Mouse (Mus musculus) NIH3T3 (cell line): ENCODE data around the gene Ptprn2.

Source experiments
- DNase-seq: peaks from one replicate; pipeline ENCODE4 v3.0.0-alpha.2; 2012; ENCODE audit warnings: low read depth

The Ptprn2 gene

DNA sequence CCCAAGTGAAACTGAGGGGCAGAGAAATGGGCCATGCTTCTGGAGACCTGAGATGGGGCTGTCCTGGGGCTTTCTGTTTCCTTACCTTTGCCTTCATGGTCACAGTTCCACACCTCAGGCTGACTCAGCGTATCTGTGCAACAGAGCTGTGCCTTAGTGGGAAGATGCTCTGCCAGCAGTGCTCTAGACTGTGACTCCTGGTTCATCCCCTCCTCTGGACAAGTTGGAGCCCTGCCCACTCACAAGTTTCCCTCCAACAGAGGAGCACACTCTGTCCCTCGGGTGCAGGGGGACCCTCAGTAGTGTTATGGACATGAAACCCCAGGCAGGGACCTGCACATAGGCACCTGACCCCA, 687.0 kb downstream of the Ptprn2 start:
- DNase-seq = no peak

GRCm38 (mm10) chr12:117172885-117173529, 687.5 kb downstream of the Ptprn2 start:
- no peak for DNase-seq

DNA sequence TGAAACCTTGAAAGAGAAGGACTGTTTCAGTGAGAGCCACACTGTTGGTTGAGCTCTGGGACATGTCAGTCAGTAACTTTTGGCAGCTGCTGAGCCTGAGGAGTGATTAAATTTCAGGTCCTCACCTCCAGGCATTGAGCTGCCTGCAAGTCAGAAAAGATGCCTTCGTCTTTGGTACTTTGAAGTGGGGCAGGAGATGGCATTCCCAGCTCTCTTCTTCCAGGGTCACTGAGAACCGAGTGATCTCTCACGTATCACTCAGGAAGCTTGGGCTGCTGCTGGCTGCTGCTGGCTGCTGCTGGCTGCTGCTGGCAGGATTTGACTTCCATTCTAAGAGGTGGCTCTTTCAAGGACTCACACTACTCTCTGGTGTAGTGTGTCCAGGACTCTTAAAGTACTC, 688.7 kb downstream of the Ptprn2 start:
- DNase-seq = no peak

- DNase-seq = no peak
These were observed 689.7 kb downstream of the Ptprn2 start for GRCm38 (mm10) chr12:117175072-117175681.

DNA sequence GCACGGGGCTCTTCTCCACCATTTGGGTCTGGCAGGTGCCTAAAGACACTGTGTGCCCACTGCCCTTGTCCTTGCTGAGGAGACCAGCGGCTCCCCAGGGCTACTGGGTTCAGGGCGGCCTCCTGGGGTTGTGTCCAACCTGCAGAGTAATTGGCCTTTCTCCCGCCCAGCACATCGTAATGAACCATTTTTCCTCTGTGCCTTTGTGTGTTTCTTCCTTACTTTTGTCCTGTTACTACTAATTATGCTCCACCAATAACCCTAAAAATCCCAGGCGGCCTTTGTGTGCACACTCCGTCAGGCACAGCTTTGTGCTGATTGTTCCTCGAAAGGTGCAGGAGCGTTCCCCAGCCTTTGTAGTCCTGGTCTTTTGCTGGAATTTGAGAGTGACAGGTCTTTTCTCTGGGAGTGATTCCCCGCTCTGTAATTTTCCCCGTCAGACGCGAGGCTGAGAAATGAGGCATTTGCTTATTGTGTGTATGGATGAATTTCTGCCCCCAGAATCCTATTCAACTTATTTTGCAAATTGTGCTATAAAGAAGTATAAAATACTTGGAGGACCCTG, 690.8 kb downstream of the Ptprn2 start:
- no peak for DNase-seq

GRCm38 (mm10) chr12:117187167-117187566, 701.6 kb downstream of the Ptprn2 start:
- DNase-seq = no peak

GRCm38 (mm10) chr12:117192001-117192400, 706.5 kb downstream of the Ptprn2 start:
- no peak for DNase-seq

DNA sequence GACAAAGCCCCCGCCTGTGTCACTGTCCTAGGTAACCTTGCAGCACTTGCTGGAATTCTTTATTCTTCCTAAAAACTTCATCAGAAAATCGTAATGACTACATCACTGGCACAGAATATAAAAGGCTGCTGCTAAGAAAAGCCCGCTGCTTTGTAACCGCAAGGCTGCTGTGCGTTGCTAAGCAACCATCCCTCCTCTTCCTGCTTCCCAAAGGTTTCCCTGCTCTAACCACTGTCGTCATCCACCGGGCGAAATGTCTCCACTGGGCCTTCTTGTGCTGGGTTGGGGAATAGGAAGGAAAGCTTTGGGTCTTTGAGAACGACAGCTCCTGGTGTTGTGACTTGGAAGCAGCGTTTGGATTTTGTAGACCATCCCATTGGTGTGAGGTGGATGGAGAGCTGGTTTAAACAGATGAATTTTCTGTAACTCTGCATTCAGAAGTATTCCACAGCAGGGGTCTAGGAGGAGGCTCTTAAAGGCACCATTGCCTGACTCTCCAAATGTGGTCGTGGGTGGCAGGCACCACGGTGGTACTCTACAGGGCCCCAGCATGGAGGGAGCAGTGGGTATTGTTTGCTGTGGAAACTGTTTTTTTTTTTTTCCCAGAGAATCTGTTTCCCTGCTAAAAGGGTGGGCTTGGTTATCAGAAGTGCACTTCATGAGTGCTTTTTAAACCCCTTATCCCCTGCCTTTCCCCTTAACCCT, 711.4 kb downstream of the Ptprn2 start:
- DNase-seq = no peak

GRCm38 (mm10) chr12:117198093-117198492, 712.6 kb downstream of the Ptprn2 start:
- no peak for DNase-seq

DNA sequence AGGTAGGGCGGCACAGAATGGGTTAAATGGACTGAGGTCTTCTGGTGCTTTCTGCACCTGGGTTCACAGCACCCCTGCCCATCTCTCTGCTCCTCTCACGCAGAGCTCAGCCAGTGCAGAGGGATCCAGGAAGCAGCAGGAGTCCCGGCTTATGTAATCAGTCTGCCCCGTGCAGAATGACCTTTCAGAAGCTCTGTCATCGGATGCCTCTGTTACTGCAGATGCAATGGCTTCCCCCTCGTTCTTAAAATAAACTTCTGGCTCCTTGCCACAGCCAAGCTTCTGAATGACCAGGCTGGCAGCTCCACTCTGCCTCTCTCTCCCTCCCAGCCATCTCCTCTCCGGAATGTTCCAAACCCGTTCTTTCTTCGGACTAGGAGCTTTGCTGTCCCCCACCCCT, 714.6 kb downstream of the Ptprn2 start:
- peak; percentile 7 for DNase-seq

DNA sequence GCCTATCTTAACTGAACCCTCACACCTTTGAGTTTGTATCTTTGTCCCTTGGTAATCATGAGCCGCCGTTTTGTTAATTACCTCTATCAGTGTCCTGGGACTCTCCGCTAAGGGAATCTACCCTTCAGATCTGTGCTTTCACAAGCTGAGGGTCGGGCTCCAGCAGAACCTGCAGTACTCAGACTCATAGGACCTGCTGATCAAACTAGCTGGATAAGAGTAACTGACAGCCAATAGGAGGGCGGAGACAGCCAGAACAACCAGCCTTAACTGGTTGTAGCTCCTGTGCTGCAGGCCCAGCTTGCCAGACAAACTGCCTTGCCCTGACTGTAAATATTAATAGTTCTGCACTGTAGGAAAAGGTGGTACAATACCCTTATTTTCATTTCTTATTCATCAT, 715.1 kb downstream of the Ptprn2 start:
- DNase-seq = no peak

DNA sequence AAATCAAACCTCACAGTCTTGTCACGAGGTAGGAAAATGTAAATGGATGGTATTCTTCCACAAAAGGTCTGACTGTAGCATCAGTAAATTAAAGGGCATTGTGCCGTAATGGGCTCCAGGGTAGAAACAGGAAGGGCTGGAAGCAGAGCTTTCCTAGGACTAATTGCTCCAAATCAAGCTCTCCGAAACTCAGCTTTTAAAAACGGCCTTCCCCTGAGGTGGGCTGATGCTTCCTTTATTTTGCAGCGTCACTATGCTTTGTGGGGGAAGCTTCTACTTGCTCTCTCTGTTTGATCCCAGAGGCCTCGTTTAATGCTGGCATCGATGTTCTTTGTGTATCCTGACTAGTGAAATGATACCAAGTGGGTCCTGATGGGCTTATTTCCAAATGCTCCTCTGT, 718.0 kb downstream of the Ptprn2 start:
- DNase-seq = no peak

DNA sequence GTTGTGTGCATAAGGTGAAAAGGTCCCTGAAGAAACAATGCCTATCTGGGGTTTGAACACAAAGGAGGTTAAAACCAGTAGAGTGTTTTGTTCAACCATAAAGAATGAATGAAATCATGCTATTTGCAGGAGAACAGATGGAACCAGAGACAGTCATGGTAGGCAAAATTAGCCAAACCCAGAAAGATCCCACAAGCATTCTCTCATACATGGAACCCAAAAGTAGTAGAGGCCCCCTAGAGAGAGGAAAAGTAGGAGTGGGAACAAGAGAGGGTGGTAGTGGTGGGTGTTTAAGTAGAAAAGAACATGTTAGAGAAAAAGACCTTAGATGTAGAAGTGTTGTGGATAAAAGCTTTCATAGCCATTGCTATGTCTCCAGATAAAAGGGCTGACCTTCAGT, 719.4 kb downstream of the Ptprn2 start:
- DNase-seq = no peak

DNA sequence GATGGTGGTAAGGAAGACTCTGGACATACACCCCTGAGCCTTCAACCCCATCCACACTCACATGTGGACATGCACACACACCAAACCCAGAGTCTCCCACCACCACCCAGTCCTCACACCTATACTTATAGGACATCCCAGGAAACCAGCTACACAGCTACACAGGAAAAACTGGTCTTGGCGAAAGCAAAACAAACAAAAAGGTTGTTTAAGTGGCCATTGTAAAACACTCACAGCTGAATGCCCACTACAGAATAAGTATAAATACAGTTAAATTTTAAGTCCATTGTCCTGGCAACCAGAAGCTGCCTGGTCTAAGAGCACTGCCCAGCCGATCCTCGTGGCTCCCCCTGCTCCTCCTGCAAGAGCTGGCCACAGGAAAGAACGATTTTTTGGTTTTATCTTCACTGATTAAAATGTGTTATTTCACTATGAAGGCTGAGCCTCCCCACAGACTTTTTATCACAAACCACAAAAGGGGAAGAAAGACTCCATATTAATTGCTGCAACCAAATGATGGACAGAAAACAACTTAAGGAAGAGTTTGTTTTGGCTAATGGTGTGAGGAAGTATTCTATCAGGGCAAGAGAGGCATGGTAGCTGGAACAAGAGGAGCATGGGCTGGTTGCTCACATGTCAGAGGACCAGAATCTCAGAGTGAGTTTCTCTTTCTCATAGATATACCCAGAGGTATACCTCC, 722.1 kb downstream of the Ptprn2 start:
- DNase-seq = no peak

GRCm38 (mm10) chr12:117210467-117210866, 724.9 kb downstream of the Ptprn2 start:
- DNase-seq = no peak

GRCm38 (mm10) chr12:117213531-117213930, 728.0 kb downstream of the Ptprn2 start:
- no peak for DNase-seq

GRCm38 (mm10) chr12:117214272-117214671, 728.8 kb downstream of the Ptprn2 start:
- DNase-seq = peak; percentile 7

- DNase-seq = peak; percentile 7
These were observed 729.4 kb downstream of the Ptprn2 start for GRCm38 (mm10) chr12:117214919-117215318.

GRCm38 (mm10) chr12:117221909-117222308, 736.4 kb downstream of the Ptprn2 start:
- no peak for DNase-seq

DNA sequence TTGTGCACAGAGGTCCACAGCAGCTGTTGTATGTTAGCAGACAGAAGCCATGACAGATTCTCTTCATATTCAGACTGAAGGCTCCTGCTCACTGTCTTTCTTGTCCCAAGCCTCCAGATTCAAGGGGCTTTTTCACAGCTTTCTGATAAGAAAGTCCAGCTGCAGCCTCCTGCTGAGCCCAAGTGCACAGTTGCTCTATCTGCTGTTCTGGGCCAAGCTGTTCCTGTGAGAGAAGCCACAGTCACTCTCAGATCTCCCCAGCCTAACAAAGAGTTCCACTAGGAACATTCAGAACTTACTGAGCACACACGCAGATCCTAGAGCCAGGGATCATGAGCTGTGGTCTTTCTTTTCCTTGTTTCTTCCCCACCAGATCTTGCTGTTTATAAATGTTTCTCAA, 738.5 kb downstream of the Ptprn2 start:
- no peak for DNase-seq

DNA sequence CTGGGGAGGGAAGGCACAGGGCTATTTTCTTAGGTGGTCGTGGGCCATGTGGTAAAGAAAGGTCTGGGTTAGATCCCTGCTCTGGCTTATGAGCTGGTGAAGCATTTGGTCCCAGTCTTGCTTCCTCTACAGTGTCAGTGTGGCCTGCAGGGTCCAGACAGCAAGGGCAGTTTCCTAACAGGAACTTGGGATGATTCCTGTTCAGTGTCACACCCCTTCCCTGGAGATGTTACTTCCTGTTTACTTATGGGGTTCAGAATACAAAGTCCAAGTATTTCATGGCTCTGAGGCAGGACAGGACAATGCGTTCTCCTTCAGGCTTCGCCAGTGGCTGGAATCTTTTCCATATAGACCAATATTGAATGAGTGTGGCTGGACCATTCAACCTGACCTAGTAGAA, 741.7 kb downstream of the Ptprn2 start:
- DNase-seq = no peak

DNA sequence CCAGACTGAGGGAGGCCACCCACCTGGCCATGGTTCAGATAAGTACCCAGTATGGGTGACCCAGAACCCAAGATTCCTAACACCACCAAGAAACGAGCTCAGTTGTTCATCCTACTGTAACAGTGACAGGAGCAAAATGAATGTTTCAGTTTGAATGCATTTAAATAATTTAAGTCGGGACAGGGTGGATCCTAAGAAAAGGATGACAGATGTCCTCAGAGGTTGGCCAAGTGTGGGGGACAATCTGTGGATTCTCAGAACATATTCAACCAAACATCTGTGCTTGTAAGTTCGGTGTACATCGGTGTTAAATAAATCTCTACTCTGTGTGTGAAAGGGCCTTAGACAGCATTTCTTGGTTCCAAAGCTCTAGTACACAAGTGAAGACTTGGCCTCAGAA, 743.9 kb downstream of the Ptprn2 start:
- no peak for DNase-seq

DNA sequence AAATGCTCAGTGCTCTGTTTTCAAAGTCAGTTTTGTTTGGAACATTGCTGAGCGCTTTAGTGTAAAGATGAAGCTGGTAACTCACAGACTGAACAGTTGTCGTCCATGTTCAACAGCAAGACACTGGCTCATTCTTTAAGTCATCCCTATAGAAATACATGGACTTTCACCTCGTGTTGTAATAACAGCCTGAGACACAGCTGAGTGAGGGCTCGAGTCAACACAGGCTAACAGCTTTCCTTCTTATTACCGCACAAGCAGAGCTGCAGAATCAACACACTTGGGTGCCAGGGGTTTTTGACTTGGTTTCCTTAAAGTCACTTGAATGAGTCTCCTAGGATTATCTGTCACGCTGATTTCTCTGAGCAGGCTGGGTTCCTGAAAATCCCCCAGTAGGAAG, 744.8 kb downstream of the Ptprn2 start:
- no peak for DNase-seq
